Mouse (Mus musculus): ENCODE data around the gene Ten1.

DNA sequence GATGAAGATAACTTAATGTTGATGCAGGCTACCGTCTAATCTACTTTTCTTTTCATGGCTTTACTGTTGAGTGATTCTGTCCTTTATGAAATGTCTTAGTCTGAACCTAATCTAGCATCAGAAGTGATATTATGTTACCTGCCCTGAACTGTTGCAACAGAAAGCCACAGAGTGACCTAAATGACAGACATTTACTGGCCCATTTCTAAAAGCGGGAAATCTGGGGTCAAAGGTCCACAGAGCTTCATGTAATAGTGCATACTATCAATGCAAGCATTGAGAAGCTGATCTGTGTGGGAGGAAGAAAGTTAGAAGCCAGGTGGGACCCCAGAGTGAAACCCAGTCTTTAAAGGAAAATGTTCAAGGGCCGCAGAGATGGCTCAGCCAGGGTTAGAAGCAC is 4.5 kb downstream of the Ten1 start:
- no peak for TF ChIP-seq GATA1 (IDR thresholded peaks at IDR 0.05; ENCODE audit: borderline replicate concordance, low read length)
- no peak for TF ChIP-seq TAL1 (conservative IDR thresholded peaks at IDR 0.05; ENCODE audit: low read depth, low read length)
- TF ChIP-seq CTCF (IDR thresholded peaks at IDR 0.05; ENCODE audit: low read depth, low read length), result no peak
- no peak for TF ChIP-seq GATA2 (IDR thresholded peaks at IDR 0.05; ENCODE audit: borderline replicate concordance, low read depth, low read length)
- no peak for TF ChIP-seq POLR2AphosphoS5 (IDR thresholded peaks at IDR 0.05; ENCODE audit: insufficient replicate concordance, low read depth, low read length)
